17 mouse cellular contexts compared by ENCODE assay signal in genomic region chr8:70900872-70901387, GRCm38 (mm10). TPM values are rescaled to one million over a fixed set of nuclear protein-coding genes. Genes with fewer than 3 reads are reported as not detected.
A peak's percentile ranks its signal among the peaks of the same experiment; 100 is the strongest.
DNase-seq lines count a peak whose midpoint lies in the region; TF ChIP-seq lines count a peak whose summit lies in the region.
"Had no signal": no experiment of that assay in that cellular context is flagged by ENCODE, and none has a peak within 500 bp of the region (broad histone marks: within the 10 kb centered on the region; RNA-seq: fewer than 3 reads in every experiment).

No protein-coding gene starts in this region.

- no peak overlapping the region for H3K4me3 ChIP-seq in bone marrow macrophage, adult 2 months (ENCODE audit: insufficient read depth, low read length)
- H3K4me3 ChIP-seq: embryonic facial prominence, embryonic 10.5 days; forebrain, embryonic 13.5 days; heart, embryonic 13.5 days; hindbrain, embryonic 15.5 days had no signal

- peak overlapping the region; percentile 66 for H3K27ac ChIP-seq in bone marrow macrophage, adult 2 months (ENCODE audit: insufficient read depth, low read depth, low read length)
- H3K27ac ChIP-seq: embryonic facial prominence, embryonic 10.5 days; forebrain, embryonic 13.5 days; heart, embryonic 13.5 days; hindbrain, embryonic 15.5 days had no signal

- TF ChIP-seq CTCF in bone marrow macrophage, adult 2 months (IDR thresholded peaks at IDR 0.05; ENCODE audit: low read depth, low read length) = no peak

- H3K4me1 ChIP-seq in bone marrow macrophage, adult 2 months (ENCODE audit: control insufficient read depth, insufficient read depth, low read length) = peaks cover 52% of the 10 kb centered on the region

- DNase-seq in adrenal gland, postnatal 10 days = peak; percentile 52
- no peak for DNase-seq in adrenal gland, postnatal 4 days (ENCODE audit: low spot score in 2 of 2)
- DNase-seq in right cerebral cortex, postnatal 14 days = peak; percentile 8
- no peak for DNase-seq in right cerebral cortex, adult 2 months (ENCODE audit: low spot score in 2 of 2)
- no peak for DNase-seq in lung, postnatal 14 days
- DNase-seq: cerebellum, adult 11 months; cerebellum, adult 8-10 months; cerebellum, postnatal 25 days; forebrain, postnatal 0 days; gastrocnemius, postnatal 14 days; heart, postnatal 36 days had no signal

- TF ChIP-seq POLR2A in bone marrow macrophage, adult 2 months (IDR thresholded peaks at IDR 0.05; ENCODE audit: borderline replicate concordance, low read depth, low read length) = no peak

RNA-seq across cellular contexts. Expression of gene Rpl18a, which starts 3.7 kb away (rescaled TPM):
- total RNA-seq in adrenal gland, postnatal 10 days (2021) = 1,000 to 10,000 TPM; 1,717 to 1,755 TPM
- 1,000 to 10,000 TPM; 1,999 to 2,049 TPM for total RNA-seq in adrenal gland, postnatal 4 days (2021)
- 1,719 and 1,824 TPM in 2 replicates for polyA plus RNA-seq in bone marrow macrophage, adult 2 months (2012; ENCODE audit: insufficient read depth, insufficient read length, missing spikeins)

RNA-seq across cellular contexts. Expression of gene Map1s, which starts 4.8 kb away (rescaled TPM):
- total RNA-seq in adrenal gland, postnatal 10 days (2021) = 10 to 100 TPM; 26.7 to 30.2 TPM
- 10 to 100 TPM; 45.4 to 48.9 TPM for total RNA-seq in adrenal gland, postnatal 4 days (2021)
- 37.3 and 44.2 TPM in 2 replicates for polyA plus RNA-seq in bone marrow macrophage, adult 2 months (2012; ENCODE audit: insufficient read depth, insufficient read length, missing spikeins)

RNA-seq across cellular contexts. Expression of gene Slc5a5, which starts 8.4 kb away (rescaled TPM):
- under 1 TPM; 0.27 to 0.42 TPM for total RNA-seq in adrenal gland, postnatal 10 days (2021)
- under 1 TPM; 0.14 to 0.17 TPM for total RNA-seq in adrenal gland, postnatal 4 days (2021)
- not detected in 2 replicates for polyA plus RNA-seq in bone marrow macrophage, adult 2 months (2012; ENCODE audit: insufficient read depth, insufficient read length, missing spikeins)
- total RNA-seq: heart, adult 8-10 months; heart, postnatal 36 days had no signal

RNA-seq across cellular contexts. Expression of gene Ccdc124, which starts 27.2 kb away (rescaled TPM):
- total RNA-seq in adrenal gland, postnatal 10 days (2021) = 10 to 100 TPM; 42.0 to 42.6 TPM
- total RNA-seq in adrenal gland, postnatal 4 days (2021) = 10 to 100 TPM; 36.8 to 38.6 TPM
- 35.6 and 39.9 TPM in 2 replicates for polyA plus RNA-seq in bone marrow macrophage, adult 2 months (2012; ENCODE audit: insufficient read depth, insufficient read length, missing spikeins)

RNA-seq across cellular contexts. Expression of gene Kcnn1, which starts 37.9 kb away (rescaled TPM):
- total RNA-seq in adrenal gland, postnatal 10 days (2021) = 1 to 10 TPM; 3.0 to 3.1 TPM
- 1 to 10 TPM; 1.4 to 2.1 TPM for total RNA-seq in adrenal gland, postnatal 4 days (2021)
- 0.99 and 1.8 TPM in 2 replicates for polyA plus RNA-seq in bone marrow macrophage, adult 2 months (2012; ENCODE audit: insufficient read depth, insufficient read length, missing spikeins)

Comparison
In these comparisons a context has a peak if more than half of its experiments do, and no peak if none do; other contexts are left out.
1. DNase-seq: peak in adrenal gland, postnatal 10 days (single experiment) and right cerebral cortex, postnatal 14 days (single experiment); none in adrenal gland, postnatal 4 days (0 of 2), right cerebral cortex, adult 2 months (0 of 2) and lung, postnatal 14 days (single experiment).